Mouse (Mus musculus) small intestine, adult 2 months (tissue): ENCODE measurements around the gene Ntsr2.

Experiments used
- CTCF ChIP-seq: fragments of 200-500 bp; IDR thresholded peaks from 2 replicates; pipeline ENCODE4 v1.5.1; 2012; ENCODE audit warnings: low read depth, mild to moderate bottlenecking, control low read depth, inconsistent platforms, low read length, moderate library complexity, mixed read lengths; ENCODE audit not compliant: insufficient replicate concordance, insufficient read length; ENCODE audit errors: extremely low read depth
- POLR2A ChIP-seq: fragments of 200-500 bp; IDR thresholded peaks from 2 replicates; pipeline ENCODE4 v1.6.1; 2012; ENCODE audit warnings: low read depth, mild to moderate bottlenecking, control low read depth, inconsistent platforms, low read length, moderate library complexity

DNA sequence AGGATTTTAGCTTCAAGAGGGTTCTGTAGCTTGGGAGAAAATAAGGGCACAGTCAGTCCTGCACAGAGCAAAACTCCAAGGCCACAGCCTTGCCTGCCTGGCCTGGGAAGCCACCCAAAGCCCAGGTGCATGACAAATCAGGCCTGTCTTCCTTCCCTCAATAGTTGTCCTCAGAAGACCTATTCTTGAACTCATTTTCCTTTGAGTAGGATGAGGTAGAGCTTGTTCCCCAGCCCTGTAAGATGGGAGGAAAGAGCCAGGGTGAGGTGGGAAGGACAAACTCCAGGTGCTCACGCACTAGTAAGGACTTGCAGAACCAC is 22.4 kb upstream of the Ntsr2 start:
- TF ChIP-seq POLR2A = no peak
- no peak for TF ChIP-seq CTCF
